Mouse (Mus musculus): ENCODE measurements around the gene Olfml2a.

GRCm38 (mm10) chr2:38975941-38976805 is 44.4 kb downstream of the Olfml2a start:
- TF ChIP-seq GATA1 (IDR thresholded peaks at IDR 0.05; ENCODE audit: borderline replicate concordance, low read length), result no peak
- TF ChIP-seq FLI1 (IDR thresholded peaks at IDR 0.05; ENCODE audit: low read length), result no peak
